Mouse (Mus musculus) intestine, embryonic 14.5 days (tissue): ENCODE data around the gene Gab1. TPM values are rescaled to one million over a fixed set of nuclear protein-coding genes. Genes with fewer than 3 reads are reported as not detected.

ENCODE experiments used
- ATAC-seq: fragments of 200-750 bp; cut with Nextera tagmentation; replicated peaks from 2 replicates; pipeline ENCODE4 v1.8.0; 2017; ENCODE audit warnings: low read depth, moderate number of reproducible peaks, moderate TSS enrichment, moderate library complexity; ENCODE audit not compliant: low FRiP score, low TSS enrichment
- DNase-seq: peaks from one replicate; pipeline ENCODE4 v3.0.0-alpha.2; 2018; ENCODE audit warnings: low spot score
- H3K27ac ChIP-seq: fragments of 300-500 bp; sonication (generic); 2 replicates; pipeline ENCODE4 v1.5.1; 2014; ENCODE audit warnings: low read depth, mild to moderate bottlenecking, control low read depth
- H3K27me3 ChIP-seq: fragments of 300-500 bp; sonication (generic); replicated peaks from 2 replicates; pipeline ENCODE4 v1.6.1; 2014; ENCODE audit warnings: low read length, control low read depth; ENCODE audit not compliant: control insufficient read depth, insufficient read depth
- H3K36me3 ChIP-seq: fragments of 300-500 bp; sonication (generic); 2 replicates; pipeline ENCODE4 v1.6.1; 2014; ENCODE audit warnings: low read length, control low read depth; ENCODE audit not compliant: control insufficient read depth, insufficient read depth
- H3K4me1 ChIP-seq: fragments of 300-500 bp; sonication (generic); replicated peaks from 2 replicates; pipeline ENCODE4 v1.6.1; 2014; ENCODE audit warnings: low read length, control low read depth, mixed read lengths; ENCODE audit not compliant: control insufficient read depth, insufficient read depth
- H3K4me2 ChIP-seq: fragments of 300-500 bp; sonication (generic); 2 replicates; pipeline ENCODE4 v1.6.1; 2014; ENCODE audit warnings: low read length
- H3K4me3 ChIP-seq: fragments of 300-500 bp; sonication (generic); 2 replicates; pipeline ENCODE4 v1.5.1; 2014; ENCODE audit warnings: low read depth, low read length, control low read depth, mixed read lengths
- H3K9ac ChIP-seq: fragments of 300-500 bp; sonication (generic); 2 replicates; pipeline ENCODE4 v1.6.1; 2014; ENCODE audit warnings: mild to moderate bottlenecking, low read length
- H3K9me3 ChIP-seq: fragments of 300-500 bp; sonication (generic); 2 replicates; pipeline ENCODE4 v1.6.1; 2016; ENCODE audit warnings: low read length, control low read depth; ENCODE audit not compliant: control insufficient read depth
- WGBS: fragments of 180-500 bp; shearing (Covaris S2); extraction: QIAGEN DNeasy Blood & Tissue Kit; methylation state at CpG from one replicate; pipeline ENCODE4 v1.1.7; 2014; 5-methylcytosine and 5-hydroxymethylcytosine counted together
- polyA plus RNA-seq: library from polyadenylated mRNA; unstranded; fragments of >200 nt; fragmentation: Nextera tagmentation; extraction: Ambion mirVana; gene quantifications from 2 replicates; pipeline ENCODE4 v1.2.1, GENCODE M21; 2014

The Gab1 gene
- polyA plus RNA-seq, 1 experiment from 2014 or later, result 23.9 TPM

- H3K4me2 ChIP-seq, result peak overlapping the region; percentile 65
- peak overlapping the region; percentile 89 for H3K9ac ChIP-seq
- H3K4me3 ChIP-seq, result peak overlapping the region; percentile 93
- under 1% methylated on average over 26 of the region's 26 CpGs for WGBS
- H3K4me1 ChIP-seq, result peaks cover 6% of the 10 kb centered on the region
- ATAC-seq (no peak), DNase-seq (peak; percentile 77)
- H3K27me3 ChIP-seq, result no peaks in the 10 kb centered on the region
- no peaks in the 10 kb centered on the region for H3K36me3 ChIP-seq
- no peaks in the 10 kb centered on the region for H3K9me3 ChIP-seq
- H3K27ac ChIP-seq, result peak overlapping the region; percentile 97
Measured at GRCm38 (mm10) chr8:80878801-80879425, 1.4 kb downstream of the Gab1 start.

- H3K27ac ChIP-seq, result no peak overlapping the region
- H3K4me1 ChIP-seq, result peaks cover 10% of the 10 kb centered on the region
- H3K9ac ChIP-seq, result peak overlapping the region; percentile 89
- ATAC-seq (no peak), DNase-seq (no peak)
- H3K27me3 ChIP-seq, result no peaks in the 10 kb centered on the region
- peak overlapping the region; percentile 93 for H3K4me3 ChIP-seq
- peak overlapping the region; percentile 65 for H3K4me2 ChIP-seq
- no peaks in the 10 kb centered on the region for H3K9me3 ChIP-seq
- no peaks in the 10 kb centered on the region for H3K36me3 ChIP-seq
- 45% methylated on average over 9 of the region's 9 CpGs for WGBS
Measured at GRCm38 (mm10) chr8:80878146-80878545, 2.2 kb downstream of the Gab1 start.

- no peak for DNase-seq
- no peaks in the 10 kb centered on the region for H3K27me3 ChIP-seq
- H3K36me3 ChIP-seq, result no peaks in the 10 kb centered on the region
- WGBS, result 90% methylated on average over 6 of the region's 6 CpGs
- ATAC-seq, result no peak
- no peaks in the 10 kb centered on the region for H3K9me3 ChIP-seq
- H3K9ac ChIP-seq, result no peak overlapping the region
- H3K27ac ChIP-seq, result no peak overlapping the region
- H3K4me1 ChIP-seq, result peaks cover 24% of the 10 kb centered on the region
- no peak overlapping the region for H3K4me2 ChIP-seq
- H3K4me3 ChIP-seq, result no peak overlapping the region
Measured at GRCm38 (mm10) chr8:80875537-80875936, 4.8 kb downstream of the Gab1 start.

- no peaks in the 10 kb centered on the region for H3K36me3 ChIP-seq
- no peak for DNase-seq
- H3K4me3 ChIP-seq, result no peak overlapping the region
- WGBS, result 58% methylated on average over 10 of the region's 10 CpGs
- no peak for ATAC-seq
- H3K27ac ChIP-seq, result no peak overlapping the region
- H3K9ac ChIP-seq, result no peak overlapping the region
- H3K9me3 ChIP-seq, result no peaks in the 10 kb centered on the region
- peaks cover 41% of the 10 kb centered on the region for H3K4me1 ChIP-seq
- no peaks in the 10 kb centered on the region for H3K27me3 ChIP-seq
- H3K4me2 ChIP-seq, result no peak overlapping the region
Measured at GRCm38 (mm10) chr8:80873723-80874427, 6.4 kb downstream of the Gab1 start.

- Histone ChIP-seq H3K9me3 (no peaks in the 10 kb centered on the region), H3K27ac (0 out of 2 replicates have a peak overlapping the region, but pooled peaks have one; percentile 38), H3K27me3 (no peaks in the 10 kb centered on the region), H3K4me3 (no peak overlapping the region), H3K4me1 (peaks cover 50% of the 10 kb centered on the region), H3K36me3 (no peaks in the 10 kb centered on the region), H3K4me2 (no peak overlapping the region), H3K9ac (no peak overlapping the region)
- DNase-seq (no peak), ATAC-seq (no peak)
- WGBS, result 51% methylated on average over 4 of the region's 4 CpGs
Measured at GRCm38 (mm10) chr8:80872688-80873087, 7.6 kb downstream of the Gab1 start.

GRCm38 (mm10) chr8:80871400-80871799 is 8.9 kb downstream of the Gab1 start:
- WGBS, result 88% methylated on average over 6 of the region's 6 CpGs
- Histone ChIP-seq H3K36me3 (no peaks in the 10 kb centered on the region), H3K9ac (no peak overlapping the region), H3K27ac (no peak overlapping the region), H3K4me2 (no peak overlapping the region), H3K27me3 (no peaks in the 10 kb centered on the region), H3K4me1 (peaks cover 51% of the 10 kb centered on the region), H3K9me3 (no peaks in the 10 kb centered on the region), H3K4me3 (no peak overlapping the region)
- no peak for DNase-seq
- ATAC-seq, result no peak

GRCm38 (mm10) chr8:80870535-80871204 is 9.6 kb downstream of the Gab1 start:
- Histone ChIP-seq H3K4me3 (no peak overlapping the region), H3K4me2 (0 out of 2 replicates have a peak overlapping the region, but pooled peaks have one; percentile 11), H3K36me3 (no peaks in the 10 kb centered on the region), H3K27me3 (no peaks in the 10 kb centered on the region), H3K27ac (peak overlapping the region; percentile 55), H3K9ac (no peak overlapping the region), H3K9me3 (no peaks in the 10 kb centered on the region), H3K4me1 (peaks cover 51% of the 10 kb centered on the region)
- WGBS, result 52% methylated on average over 9 of the region's 9 CpGs
- ATAC-seq (peak; percentile 83), DNase-seq (no peak)

GRCm38 (mm10) chr8:80869881-80870328 is 10.4 kb downstream of the Gab1 start:
- H3K4me2 ChIP-seq, result 0 out of 2 replicates have a peak overlapping the region, but pooled peaks have one; percentile 11
- H3K9ac ChIP-seq, result no peak overlapping the region
- WGBS, result 55% methylated on average over 11 of the region's 11 CpGs
- no peaks in the 10 kb centered on the region for H3K36me3 ChIP-seq
- no peak for ATAC-seq
- peak overlapping the region; percentile 55 for H3K27ac ChIP-seq
- no peak for DNase-seq
- peaks cover 51% of the 10 kb centered on the region for H3K4me1 ChIP-seq
- H3K27me3 ChIP-seq, result no peaks in the 10 kb centered on the region
- H3K4me3 ChIP-seq, result no peak overlapping the region
- H3K9me3 ChIP-seq, result no peaks in the 10 kb centered on the region
